Mouse (Mus musculus) embryonic facial prominence, embryonic 13.5 days (tissue): ENCODE results near the gene Cnn2. TPM values are rescaled to one million over a fixed set of nuclear protein-coding genes. Genes with fewer than 3 reads are reported as not detected.

Experiments
- ATAC-seq: fragments of 200-750 bp; cut with Nextera tagmentation; 2 replicates; pipeline ENCODE4 v1.8.0; 2017; ENCODE audit warnings: low read depth; ENCODE audit not compliant: insufficient number of reproducible peaks, insufficient read depth, low FRiP score, low TSS enrichment
- H3K27ac ChIP-seq: fragments of 300-500 bp; sonication (generic); 2 replicates; pipeline ENCODE4 v1.5.1; 2015; ENCODE audit warnings: moderate library complexity, mild to moderate bottlenecking, inconsistent platforms
- H3K27me3 ChIP-seq: fragments of 300-500 bp; sonication (generic); 2 replicates; pipeline ENCODE4 v1.6.1; 2015; ENCODE audit warnings: mild to moderate bottlenecking, inconsistent platforms
- H3K36me3 ChIP-seq: fragments of 300-500 bp; sonication (generic); 2 replicates; pipeline ENCODE4 v1.6.1; 2015; ENCODE audit warnings: mild to moderate bottlenecking, inconsistent platforms
- H3K4me1 ChIP-seq: fragments of 300-500 bp; sonication (generic); 2 replicates; pipeline ENCODE4 v1.6.1; 2015; ENCODE audit warnings: inconsistent platforms
- H3K4me2 ChIP-seq: fragments of 300-500 bp; sonication (generic); 2 replicates; pipeline ENCODE4 v1.6.1; 2015; ENCODE audit warnings: moderate library complexity, mild to moderate bottlenecking, inconsistent platforms
- H3K4me3 ChIP-seq: fragments of 300-500 bp; sonication (generic); 2 replicates; pipeline ENCODE4 v1.5.1; 2015; ENCODE audit warnings: mild to moderate bottlenecking, inconsistent platforms
- H3K9ac ChIP-seq: fragments of 300-500 bp; sonication (generic); 2 replicates; pipeline ENCODE4 v1.6.1; 2015; ENCODE audit warnings: mild to moderate bottlenecking, inconsistent platforms
- H3K9me3 ChIP-seq: fragments of 300-500 bp; sonication (generic); 2 replicates; pipeline ENCODE4 v1.6.1; 2016; ENCODE audit warnings: inconsistent platforms
- WGBS: fragments of 180-500 bp; shearing (Covaris S2); methylation state at CpG from one replicate; pipeline ENCODE4 v1.1.7; 2015; ENCODE audit warnings: mixed read lengths; 5-methylcytosine and 5-hydroxymethylcytosine counted together
- polyA plus RNA-seq: library from polyadenylated mRNA; unstranded; fragments of >200 nt; fragmentation: Nextera tagmentation; extraction: Ambion mirVana; gene quantifications from 2 replicates; pipeline ENCODE4 v1.2.1, GENCODE M21; 2015

Cnn2 gene
- polyA plus RNA-seq, 1 experiment from 2014 or later = 319 TPM

- peaks cover 58% of the 10 kb centered on the region for H3K36me3 ChIP-seq
Measured at GRCm38 (mm10) chr10:79970415-79971182, 17.8 kb upstream of the Cnn2 start, which contains the start of gene Grin3b. TSS of gene Grin3b (plus strand) at chr10:79970715.

GRCm38 (mm10) chr10:79971183-79971497 lies 17.2 kb upstream of the Cnn2 start:
- Histone ChIP-seq H3K27ac (peak overlapping the region; percentile 48), H3K4me1 (peaks cover 18% of the 10 kb centered on the region), H3K9me3 (no peaks in the 10 kb centered on the region), H3K9ac (peak overlapping the region; percentile 83), H3K4me3 (peak overlapping the region; percentile 63), H3K27me3 (peaks cover 15% of the 10 kb centered on the region), H3K4me2 (peak overlapping the region; percentile 98), H3K36me3 (peaks cover 58% of the 10 kb centered on the region)
- WGBS = 2% methylated on average over 21 of the region's 21 CpGs
- no peak for ATAC-seq

More at GRCm38 (mm10) chr10:79970415-79971182, 17.8 kb upstream of the Cnn2 start, which contains the start of gene Grin3b:
- H3K27ac ChIP-seq = peak within 1 kb of the TSS; percentile 48
- H3K4me3 ChIP-seq = peak within 1 kb of the TSS; percentile 63
- peaks cover 15% of the 10 kb centered on the region for H3K27me3 ChIP-seq
- WGBS = 5% methylated on average over 39 of the region's 47 CpGs
- H3K9me3 ChIP-seq = no peaks in the 10 kb centered on the region
- H3K4me2 ChIP-seq = peak within 1 kb of the TSS; percentile 98
- ATAC-seq = no peak
- H3K9ac ChIP-seq = peak within 1 kb of the TSS; percentile 83
- peaks cover 18% of the 10 kb centered on the region for H3K4me1 ChIP-seq

- no peak for ATAC-seq
- no peak overlapping the region for H3K4me2 ChIP-seq
- peak overlapping the region; percentile 4; the same call in 1 of the 2 replicates for H3K9ac ChIP-seq
Measured at GRCm38 (mm10) chr10:79972831-79973230, 15.6 kb upstream of the Cnn2 start.

GRCm38 (mm10) chr10:79974087-79974486 lies 14.3 kb upstream of the Cnn2 start:
- WGBS = 90% methylated on average over 21 of the region's 21 CpGs
- Histone ChIP-seq H3K9ac (no peak overlapping the region), H3K4me2 (no peak overlapping the region), H3K27ac (no peak overlapping the region), H3K36me3 (peaks cover 60% of the 10 kb centered on the region), H3K4me1 (peaks cover 18% of the 10 kb centered on the region), H3K4me3 (no peak overlapping the region), H3K27me3 (peaks cover 15% of the 10 kb centered on the region), H3K9me3 (no peaks in the 10 kb centered on the region)
- ATAC-seq = no peak

More at GRCm38 (mm10) chr10:79972831-79973230, 15.6 kb upstream of the Cnn2 start:
- Histone ChIP-seq H3K27me3 (peaks cover 15% of the 10 kb centered on the region), H3K4me3 (no peak overlapping the region), H3K4me1 (peaks cover 18% of the 10 kb centered on the region), H3K9me3 (no peaks in the 10 kb centered on the region), H3K27ac (no peak overlapping the region), H3K36me3 (peaks cover 58% of the 10 kb centered on the region)
- 67% methylated on average over 14 of the region's 14 CpGs for WGBS

GRCm38 (mm10) chr10:79974668-79975067 lies 13.7 kb upstream of the Cnn2 start:
- Histone ChIP-seq H3K4me2 (no peak overlapping the region), H3K4me3 (no peak overlapping the region), H3K27me3 (peaks cover 15% of the 10 kb centered on the region), H3K36me3 (peaks cover 66% of the 10 kb centered on the region), H3K4me1 (peaks cover 18% of the 10 kb centered on the region), H3K9me3 (no peaks in the 10 kb centered on the region), H3K27ac (no peak overlapping the region), H3K9ac (no peak overlapping the region)
- WGBS = 86% methylated on average over 8 of the region's 8 CpGs
- ATAC-seq = no peak

GRCm38 (mm10) chr10:79976071-79976721 lies 12.2 kb upstream of the Cnn2 start:
- 87% methylated on average over 28 of the region's 28 CpGs for WGBS
- peaks cover 4% of the 10 kb centered on the region for H3K4me1 ChIP-seq
- ATAC-seq = no peak
- no peaks in the 10 kb centered on the region for H3K9me3 ChIP-seq
- H3K9ac ChIP-seq = no peak overlapping the region
- H3K27me3 ChIP-seq = peaks cover 8% of the 10 kb centered on the region
- H3K27ac ChIP-seq = no peak overlapping the region
- no peak overlapping the region for H3K4me3 ChIP-seq
- peaks cover 70% of the 10 kb centered on the region for H3K36me3 ChIP-seq
- H3K4me2 ChIP-seq = no peak overlapping the region

GRCm38 (mm10) chr10:79976722-79977107 lies 11.7 kb upstream of the Cnn2 start:
- no peaks in the 10 kb centered on the region for H3K9me3 ChIP-seq
- no peak overlapping the region for H3K27ac ChIP-seq
- peaks cover 75% of the 10 kb centered on the region for H3K36me3 ChIP-seq
- no peak for ATAC-seq
- no peak overlapping the region for H3K4me3 ChIP-seq
- H3K4me1 ChIP-seq = peaks cover 4% of the 10 kb centered on the region
- H3K27me3 ChIP-seq = peaks cover 3% of the 10 kb centered on the region
- WGBS = 76% methylated on average over 31 of the region's 36 CpGs
- no peak overlapping the region for H3K9ac ChIP-seq
- H3K4me2 ChIP-seq = no peak overlapping the region

GRCm38 (mm10) chr10:79977324-79977723 lies 11.1 kb upstream of the Cnn2 start:
- no peak for ATAC-seq
- Histone ChIP-seq H3K27me3 (no peaks in the 10 kb centered on the region; the same call in 1 of the 2 replicates), H3K36me3 (peaks cover 75% of the 10 kb centered on the region), H3K9ac (no peak overlapping the region), H3K9me3 (no peaks in the 10 kb centered on the region), H3K4me1 (peaks cover 7% of the 10 kb centered on the region), H3K4me2 (no peak overlapping the region), H3K27ac (no peak overlapping the region), H3K4me3 (no peak overlapping the region)
- WGBS = 84% methylated on average over 28 of the region's 28 CpGs

- Histone ChIP-seq H3K9ac (no peak overlapping the region), H3K4me3 (no peak overlapping the region), H3K4me2 (no peak overlapping the region), H3K27me3 (no peaks in the 10 kb centered on the region; the same call in 1 of the 2 replicates), H3K36me3 (peaks cover 74% of the 10 kb centered on the region), H3K9me3 (no peaks in the 10 kb centered on the region), H3K4me1 (peaks cover 14% of the 10 kb centered on the region), H3K27ac (no peak overlapping the region)
- WGBS = 93% methylated on average over 21 of the region's 21 CpGs
- ATAC-seq = no peak
Measured at GRCm38 (mm10) chr10:79978061-79978460, 10.3 kb upstream of the Cnn2 start.

- Histone ChIP-seq H3K27ac (no peak overlapping the region), H3K27me3 (no peaks in the 10 kb centered on the region), H3K4me3 (no peak overlapping the region), H3K9ac (peak overlapping the region; percentile 23; the same call in 1 of the 2 replicates), H3K9me3 (no peaks in the 10 kb centered on the region), H3K4me2 (no peak overlapping the region), H3K4me1 (peaks cover 20% of the 10 kb centered on the region), H3K36me3 (peaks cover 59% of the 10 kb centered on the region)
- 92% methylated on average over 22 of the region's 22 CpGs for WGBS
- no peak for ATAC-seq
Measured at GRCm38 (mm10) chr10:79979401-79980155, 8.8 kb upstream of the Cnn2 start.

- Histone ChIP-seq H3K4me1 (peaks cover 44% of the 10 kb centered on the region), H3K27ac (peak overlapping the region; percentile 98; the same call in 1 of the 2 replicates)
Measured at GRCm38 (mm10) chr10:79983205-79983604, 5.2 kb upstream of the Cnn2 start.

More at GRCm38 (mm10) chr10:79983205-79983604, 5.2 kb upstream of the Cnn2 start:
- ATAC-seq = no peak
- Histone ChIP-seq H3K9ac (peak overlapping the region; percentile 84), H3K9me3 (no peaks in the 10 kb centered on the region), H3K36me3 (peaks cover 24% of the 10 kb centered on the region), H3K4me2 (peak overlapping the region; percentile 93), H3K4me3 (peak overlapping the region; percentile 66), H3K27me3 (no peaks in the 10 kb centered on the region)
- 77% methylated on average over 5 of the region's 5 CpGs for WGBS
